Mouse (Mus musculus) mouse trophoblast stem cell (cell line): ENCODE data around the gene Ldhb.

Experiments
- in situ Hi-C, 2 experiments: fragments of 300-500 bp; cut with MseI, MboI; formaldehyde crosslinking; loops; 2 replicates in 1 of 2; 3 replicates in 1 of 2; pipeline ENCODE4 v1.15.1; 2025

Ldhb gene

DNA sequence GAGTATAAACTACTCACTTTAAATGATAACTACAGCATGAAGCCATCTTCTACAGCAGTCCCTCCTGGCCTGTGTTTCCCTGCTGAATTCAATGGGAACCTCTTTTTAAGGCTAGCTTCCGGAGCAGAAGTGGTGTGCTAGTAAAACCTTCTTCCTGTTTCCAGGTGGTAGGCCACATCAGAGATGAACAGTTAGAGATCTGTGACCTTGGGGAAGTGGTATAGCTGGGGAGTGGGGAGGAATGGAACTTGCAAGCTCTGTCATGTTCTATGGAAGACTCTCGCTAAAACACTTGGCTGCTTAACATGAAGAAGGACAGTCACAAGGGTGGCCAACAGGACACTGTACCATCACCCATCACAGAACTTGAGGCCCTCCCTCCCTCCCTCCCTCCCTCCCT lies 54.4 kb downstream of the Ldhb start:
- in situ Hi-C loops: no loop called here

DNA sequence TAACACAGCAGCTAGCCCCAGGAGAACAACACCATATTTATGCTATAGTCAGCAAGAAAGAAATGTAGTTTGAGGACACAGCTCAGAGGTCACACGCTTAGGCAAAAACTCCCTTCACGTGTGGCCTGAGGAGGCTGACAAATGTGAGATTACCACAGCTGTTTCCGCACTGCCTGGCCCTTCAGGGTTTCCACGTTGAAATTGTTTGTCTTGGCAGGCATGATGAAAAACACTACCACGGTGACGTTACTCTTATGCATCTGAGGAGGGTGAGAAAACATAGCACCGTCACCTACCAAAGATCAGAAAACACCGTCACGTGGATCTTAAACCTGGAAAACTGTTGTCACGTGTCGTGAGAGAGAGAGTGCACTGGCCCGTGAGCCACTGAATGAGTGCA lies 56.4 kb downstream of the Ldhb start:
- in situ Hi-C loops: no loop called here
